ENCODE assay signal across 26 mouse cellular contexts in the genomic region with DNA sequence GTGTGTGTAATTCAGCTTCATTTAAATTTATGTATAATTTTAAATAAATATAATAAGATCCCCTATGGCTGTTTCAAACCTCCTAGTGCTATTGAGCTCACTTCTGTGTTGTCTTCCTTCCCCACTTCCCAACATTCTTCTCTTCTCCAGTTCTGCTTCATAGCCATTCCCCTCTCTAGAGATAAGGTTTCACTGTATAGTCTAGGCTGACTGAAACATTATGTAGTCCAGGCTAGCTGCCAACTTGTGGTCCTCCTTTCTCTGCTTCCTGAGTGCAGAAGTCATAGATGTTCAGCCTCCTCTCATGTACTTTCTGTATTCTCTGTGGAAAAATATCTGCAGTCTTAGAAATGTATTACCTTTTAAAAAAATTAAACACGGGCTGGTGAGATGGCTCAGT.
"Had no signal": no experiment of that assay in that cellular context is flagged by ENCODE, and none has a peak within 500 bp of the region (broad histone marks: within the 10 kb centered on the region; RNA-seq: fewer than 3 reads in every experiment).

No protein-coding gene starts in this region.

- DNase-seq: gastrocnemius, postnatal 14 days; gastrocnemius, postnatal 36 days; heart, adult 18-20 months; heart, postnatal 14 days; heart, postnatal 36 days; kidney, adult 11 months; kidney, adult 2 months; kidney, adult 9 months; kidney, postnatal 14 days; kidney, postnatal 36 days; layer of hippocampus, adult 9-11 months; layer of hippocampus, postnatal 36 days; left cerebral cortex, postnatal 4 days; liver, embryonic 13.5 days had no signal

- ATAC-seq: hindbrain, postnatal 0 days; intestine, embryonic 16.5 days had no signal

- H3K4me1 ChIP-seq: hindbrain, embryonic 13.5 days; hindbrain, embryonic 15.5 days; kidney, embryonic 15.5 days; limb, embryonic 15.5 days; liver, embryonic 13.5 days; liver, embryonic 15.5 days had no signal

- H3K27me3 ChIP-seq: heart, embryonic 13.5 days; heart, embryonic 15.5 days; hindbrain, embryonic 13.5 days; hindbrain, embryonic 15.5 days; kidney, embryonic 15.5 days; limb, embryonic 15.5 days; liver, embryonic 13.5 days; liver, embryonic 15.5 days had no signal

- H3K4me3 ChIP-seq: heart, embryonic 13.5 days; heart, embryonic 15.5 days; hindbrain, embryonic 13.5 days; hindbrain, embryonic 15.5 days; kidney, embryonic 15.5 days; limb, embryonic 12.5 days; limb, embryonic 15.5 days; liver, embryonic 13.5 days; liver, embryonic 15.5 days had no signal

- H3K4me2 ChIP-seq: heart, embryonic 11.5 days; heart, embryonic 13.5 days; heart, embryonic 15.5 days; hindbrain, embryonic 13.5 days; hindbrain, embryonic 15.5 days; kidney, embryonic 15.5 days; limb, embryonic 12.5 days; limb, embryonic 15.5 days; liver, embryonic 13.5 days; liver, embryonic 15.5 days had no signal

- H3K27ac ChIP-seq: heart, embryonic 13.5 days; hindbrain, embryonic 13.5 days; hindbrain, embryonic 15.5 days; hindbrain, postnatal 0 days; kidney, embryonic 15.5 days; kidney, postnatal 0 days; limb, embryonic 12.5 days; limb, embryonic 15.5 days; liver, embryonic 13.5 days; liver, embryonic 15.5 days had no signal

- H3K9me3 ChIP-seq: heart, embryonic 13.5 days; heart, embryonic 15.5 days; hindbrain, embryonic 13.5 days; hindbrain, embryonic 15.5 days; kidney, embryonic 15.5 days; limb, embryonic 12.5 days; limb, embryonic 15.5 days; liver, embryonic 13.5 days; liver, embryonic 15.5 days had no signal

- H3K9ac ChIP-seq: heart, embryonic 13.5 days; heart, embryonic 15.5 days; hindbrain, embryonic 13.5 days; hindbrain, embryonic 15.5 days; kidney, embryonic 15.5 days; limb, embryonic 12.5 days; limb, embryonic 15.5 days; liver, embryonic 13.5 days; liver, embryonic 15.5 days had no signal

- H3K36me3 ChIP-seq: heart, embryonic 13.5 days; heart, embryonic 15.5 days; hindbrain, embryonic 13.5 days; hindbrain, embryonic 15.5 days; kidney, embryonic 15.5 days; limb, embryonic 12.5 days; limb, embryonic 15.5 days; liver, embryonic 13.5 days; liver, embryonic 15.5 days had no signal
